Mouse (Mus musculus): Measurements from ENCODE around the gene Rora.

DNA sequence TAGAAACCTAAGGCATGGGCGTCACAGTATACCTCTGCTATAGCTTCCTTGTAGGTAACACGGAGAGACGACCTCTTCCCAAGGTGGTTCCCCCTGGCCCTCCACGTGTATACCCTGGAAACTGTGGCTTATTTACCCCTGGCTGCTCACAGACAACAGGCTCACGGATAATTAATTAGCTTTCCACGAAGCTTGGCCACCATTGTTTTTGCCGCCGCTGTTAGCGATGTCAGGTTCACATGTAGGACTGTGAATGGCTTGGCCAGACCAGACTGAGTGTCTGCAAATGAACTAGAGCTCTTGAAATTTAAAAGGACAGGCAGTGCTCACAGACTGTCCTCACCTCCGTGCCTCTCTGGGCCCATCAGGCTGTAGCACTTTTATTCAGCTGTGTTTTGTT lies 483.8 kb downstream of the Rora start:
- TF ChIP-seq CTCF (IDR thresholded peaks at IDR 0.05; ENCODE audit: low read depth) (no peak), EP300 (optimal IDR thresholded peaks at IDR 0.05) (no peak)

All from stomach, postnatal 0 days (tissue).